Mouse (Mus musculus): ENCODE results near the gene Myoz2.

Myoz2 gene

GRCm38 (mm10) chr3:123034752-123035151 is at the start of gene Myoz2:
Gene Myoz2, minus strand, starts transcription at chr3:123035015.
- DNase-seq (ENCODE audit: extremely low read depth, insufficient read length, low spot score), result no peak

- no peak for DNase-seq (ENCODE audit: extremely low read depth, insufficient read length, low spot score)
These were observed 46.9 kb upstream of the Myoz2 start for GRCm38 (mm10) chr3:123081665-123082064.

GRCm38 (mm10) chr3:123080943-123081342 is 46.1 kb upstream of the Myoz2 start:
- DNase-seq (ENCODE audit: extremely low read depth, insufficient read length, low spot score), result no peak

GRCm38 (mm10) chr3:123080017-123080725 is 45.4 kb upstream of the Myoz2 start:
- no peak for DNase-seq (ENCODE audit: extremely low read depth, insufficient read length, low spot score)

- no peak for DNase-seq (ENCODE audit: extremely low read depth, insufficient read length, low spot score)
These were observed 40.9 kb upstream of the Myoz2 start for GRCm38 (mm10) chr3:123075759-123076158.

GRCm38 (mm10) chr3:123075034-123075433 is 40.2 kb upstream of the Myoz2 start:
- DNase-seq (ENCODE audit: extremely low read depth, insufficient read length, low spot score), result no peak

GRCm38 (mm10) chr3:123073351-123073750 is 38.5 kb upstream of the Myoz2 start:
- no peak for DNase-seq (ENCODE audit: extremely low read depth, insufficient read length, low spot score)

- no peak for DNase-seq (ENCODE audit: extremely low read depth, insufficient read length, low spot score)
These were observed 37.7 kb upstream of the Myoz2 start for GRCm38 (mm10) chr3:123072472-123072871.

- no peak for DNase-seq (ENCODE audit: extremely low read depth, insufficient read length, low spot score)
These were observed 36.2 kb upstream of the Myoz2 start for GRCm38 (mm10) chr3:123070996-123071395.

- DNase-seq (ENCODE audit: extremely low read depth, insufficient read length, low spot score), result no peak
These were observed 32.0 kb upstream of the Myoz2 start for GRCm38 (mm10) chr3:123066836-123067235.

GRCm38 (mm10) chr3:123065466-123065865 is 30.7 kb upstream of the Myoz2 start:
- no peak for DNase-seq (ENCODE audit: extremely low read depth, insufficient read length, low spot score)

GRCm38 (mm10) chr3:123064186-123064585 is 29.4 kb upstream of the Myoz2 start:
- no peak for DNase-seq (ENCODE audit: extremely low read depth, insufficient read length, low spot score)

- DNase-seq (ENCODE audit: extremely low read depth, insufficient read length, low spot score), result no peak
These were observed 27.1 kb upstream of the Myoz2 start for GRCm38 (mm10) chr3:123061931-123062330.

GRCm38 (mm10) chr3:123058832-123059231 is 24.0 kb upstream of the Myoz2 start:
- DNase-seq (ENCODE audit: extremely low read depth, insufficient read length, low spot score), result no peak

- DNase-seq (ENCODE audit: extremely low read depth, insufficient read length, low spot score), result peak; percentile 25
These were observed 19.4 kb upstream of the Myoz2 start for GRCm38 (mm10) chr3:123054178-123054577.

- DNase-seq (ENCODE audit: extremely low read depth, insufficient read length, low spot score), result no peak
These were observed 18.6 kb upstream of the Myoz2 start for GRCm38 (mm10) chr3:123053192-123053938.

- DNase-seq (ENCODE audit: extremely low read depth, insufficient read length, low spot score), result no peak
These were observed 7.5 kb upstream of the Myoz2 start for GRCm38 (mm10) chr3:123042308-123042707.

- no peak for DNase-seq (ENCODE audit: extremely low read depth, insufficient read length, low spot score)
These were observed 1.0 kb downstream of the Myoz2 start for GRCm38 (mm10) chr3:123033804-123034203.

- no peak for DNase-seq (ENCODE audit: extremely low read depth, insufficient read length, low spot score)
These were observed 9.2 kb downstream of the Myoz2 start for GRCm38 (mm10) chr3:123025634-123026033.

- no peak for DNase-seq (ENCODE audit: extremely low read depth, insufficient read length, low spot score)
These were observed 10.2 kb downstream of the Myoz2 start for GRCm38 (mm10) chr3:123024496-123025234.

GRCm38 (mm10) chr3:123018792-123019191 is 16.0 kb downstream of the Myoz2 start:
- DNase-seq (ENCODE audit: extremely low read depth, insufficient read length, low spot score), result peak; percentile 20
